Mouse (Mus musculus) liver, embryonic 11.5 days (tissue): ENCODE results near the gene Prr23a3. TPM values are rescaled to one million over a fixed set of nuclear protein-coding genes. Genes with fewer than 3 reads are reported as not detected.

ENCODE experiments used
- ATAC-seq: fragments of 200-750 bp; cut with Nextera tagmentation; replicated peaks from 2 replicates; pipeline ENCODE4 v1.8.0; 2017; ENCODE audit warnings: moderate number of reproducible peaks, mild to moderate bottlenecking, moderate TSS enrichment, moderate library complexity; ENCODE audit not compliant: low FRiP score
- DNase-seq: peaks from one replicate; pipeline ENCODE4 v3.0.0-alpha.2; 2017; ENCODE audit warnings: low spot score
- H3K27ac ChIP-seq: fragments of 300-500 bp; sonication (generic); 2 replicates; pipeline ENCODE4 v1.5.1; 2014; ENCODE audit warnings: mild to moderate bottlenecking, low read depth, low read length, control low read depth
- H3K27me3 ChIP-seq: fragments of 300-500 bp; sonication (generic); replicated peaks from 2 replicates; pipeline ENCODE4 v1.6.1; 2014; ENCODE audit warnings: low read length, mixed read lengths; ENCODE audit not compliant: control insufficient read depth, insufficient read depth
- H3K36me3 ChIP-seq: fragments of 300-500 bp; sonication (generic); 2 replicates; pipeline ENCODE4 v1.6.1; 2014; ENCODE audit warnings: mild to moderate bottlenecking, low read length, moderate library complexity, mixed read lengths; ENCODE audit not compliant: control insufficient read depth, insufficient read depth
- H3K4me1 ChIP-seq: fragments of 300-500 bp; sonication (generic); replicated peaks from 2 replicates; pipeline ENCODE4 v1.6.1; 2014; ENCODE audit warnings: low read length, mixed read lengths; ENCODE audit not compliant: control insufficient read depth, insufficient read depth
- H3K4me2 ChIP-seq: fragments of 300-500 bp; sonication (generic); 2 replicates; pipeline ENCODE4 v1.6.1; 2014; ENCODE audit warnings: mild to moderate bottlenecking, control low read depth, moderate library complexity
- H3K4me3 ChIP-seq: fragments of 300-500 bp; sonication (generic); 2 replicates; pipeline ENCODE4 v1.5.1; 2014; ENCODE audit warnings: low read depth, low read length, control low read depth
- H3K9ac ChIP-seq: fragments of 300-500 bp; sonication (generic); 2 replicates; pipeline ENCODE4 v1.6.1; 2014; ENCODE audit warnings: low read depth, low read length, control low read depth
- H3K9me3 ChIP-seq: fragments of 300-500 bp; sonication (generic); 2 replicates; pipeline ENCODE4 v1.6.1; 2016; ENCODE audit warnings: low read length, inconsistent platforms, mixed read lengths; ENCODE audit not compliant: control insufficient read depth
- WGBS: fragments of 180-500 bp; shearing (Covaris S2); extraction: QIAGEN DNeasy Blood & Tissue Kit; methylation state at CpG from one replicate; pipeline ENCODE4 v1.1.7; 2014; 5-methylcytosine and 5-hydroxymethylcytosine counted together
- polyA plus RNA-seq: library from polyadenylated mRNA; unstranded; fragments of >200 nt; fragmentation: Nextera tagmentation; extraction: Ambion mirVana; gene quantifications from 2 replicates; pipeline ENCODE4 v1.2.1, GENCODE M21; 2014

The Prr23a3 gene
- polyA plus RNA-seq: not detected in 2 replicates

- 35% methylated on average over 22 of the region's 22 CpGs for WGBS
- H3K36me3 ChIP-seq: no peaks in the 10 kb centered on the region
- DNase-seq: no peak
- no peak within 1 kb of the TSS for H3K9ac ChIP-seq
- peaks cover 7% of the 10 kb centered on the region for H3K27me3 ChIP-seq
- no peak within 1 kb of the TSS for H3K27ac ChIP-seq
- H3K4me1 ChIP-seq: no peaks in the 10 kb centered on the region
- ATAC-seq: no peak
- H3K9me3 ChIP-seq: no peaks in the 10 kb centered on the region
- no peak within 1 kb of the TSS for H3K4me3 ChIP-seq
- no peak within 1 kb of the TSS for H3K4me2 ChIP-seq
Observed at GRCm38 (mm10) chr9:98864571-98864970, at the start of gene Prr23a3. Gene Prr23a3, plus strand, starts transcription at chr9:98864767.

GRCm38 (mm10) chr9:98816066-98816465 lies 48.5 kb upstream of the Prr23a3 start:
- Histone ChIP-seq H3K27ac (no peak overlapping the region), H3K9me3 (no peaks in the 10 kb centered on the region), H3K36me3 (no peaks in the 10 kb centered on the region), H3K9ac (no peak overlapping the region), H3K27me3 (no peaks in the 10 kb centered on the region), H3K4me2 (no peak overlapping the region), H3K4me3 (no peak overlapping the region), H3K4me1 (no peaks in the 10 kb centered on the region)
- DNase-seq (peak; percentile 15), ATAC-seq (no peak)
- WGBS: 57% methylated on average over 3 of the region's 3 CpGs

- DNase-seq (no peak), ATAC-seq (no peak)
- Histone ChIP-seq H3K9me3 (no peaks in the 10 kb centered on the region), H3K36me3 (no peaks in the 10 kb centered on the region), H3K9ac (no peak overlapping the region), H3K4me2 (no peak overlapping the region), H3K4me3 (no peak overlapping the region), H3K27ac (no peak overlapping the region), H3K4me1 (no peaks in the 10 kb centered on the region), H3K27me3 (no peaks in the 10 kb centered on the region)
- WGBS: 81% methylated on average over 7 of the region's 7 CpGs
Observed at GRCm38 (mm10) chr9:98817592-98817991, 47.0 kb upstream of the Prr23a3 start.

- H3K4me2 ChIP-seq: no peak overlapping the region
- no peaks in the 10 kb centered on the region for H3K27me3 ChIP-seq
- H3K9me3 ChIP-seq: no peaks in the 10 kb centered on the region
- ATAC-seq (no peak), DNase-seq (peak; percentile 23)
- no peak overlapping the region for H3K27ac ChIP-seq
- 68% methylated on average over 5 of the region's 5 CpGs for WGBS
- H3K9ac ChIP-seq: no peak overlapping the region
- no peak overlapping the region for H3K4me3 ChIP-seq
- no peaks in the 10 kb centered on the region for H3K4me1 ChIP-seq
- no peaks in the 10 kb centered on the region for H3K36me3 ChIP-seq
Observed at GRCm38 (mm10) chr9:98818971-98819370, 45.6 kb upstream of the Prr23a3 start.

GRCm38 (mm10) chr9:98819481-98819880 lies 45.1 kb upstream of the Prr23a3 start:
- H3K36me3 ChIP-seq: no peaks in the 10 kb centered on the region
- no peak for DNase-seq
- no peaks in the 10 kb centered on the region for H3K9me3 ChIP-seq
- no peak overlapping the region for H3K9ac ChIP-seq
- H3K4me2 ChIP-seq: no peak overlapping the region
- no peaks in the 10 kb centered on the region for H3K4me1 ChIP-seq
- H3K27ac ChIP-seq: no peak overlapping the region
- 75% methylated on average over 2 of the region's 2 CpGs for WGBS
- ATAC-seq: no peak
- H3K4me3 ChIP-seq: no peak overlapping the region
- no peaks in the 10 kb centered on the region for H3K27me3 ChIP-seq

- Histone ChIP-seq H3K4me2 (no peak overlapping the region), H3K4me3 (no peak overlapping the region), H3K27me3 (no peaks in the 10 kb centered on the region), H3K4me1 (no peaks in the 10 kb centered on the region), H3K27ac (no peak overlapping the region), H3K9me3 (no peaks in the 10 kb centered on the region), H3K9ac (no peak overlapping the region), H3K36me3 (no peaks in the 10 kb centered on the region)
- no peak for ATAC-seq
- 84% methylated on average over 4 of the region's 4 CpGs for WGBS
- DNase-seq: no peak
Observed at GRCm38 (mm10) chr9:98820461-98820860, 44.1 kb upstream of the Prr23a3 start.

- Histone ChIP-seq H3K9ac (no peak overlapping the region), H3K27me3 (no peaks in the 10 kb centered on the region), H3K4me1 (no peaks in the 10 kb centered on the region), H3K27ac (no peak overlapping the region), H3K4me2 (no peak overlapping the region), H3K4me3 (no peak overlapping the region), H3K9me3 (no peaks in the 10 kb centered on the region), H3K36me3 (no peaks in the 10 kb centered on the region)
- no peak for ATAC-seq
- no peak for DNase-seq
Observed at GRCm38 (mm10) chr9:98821067-98821466, 43.5 kb upstream of the Prr23a3 start.

GRCm38 (mm10) chr9:98823805-98824204 lies 40.8 kb upstream of the Prr23a3 start:
- ATAC-seq (no peak), DNase-seq (no peak)
- Histone ChIP-seq H3K9ac (no peak overlapping the region), H3K4me1 (no peaks in the 10 kb centered on the region), H3K27ac (no peak overlapping the region), H3K27me3 (no peaks in the 10 kb centered on the region), H3K36me3 (no peaks in the 10 kb centered on the region), H3K4me3 (no peak overlapping the region), H3K4me2 (no peak overlapping the region), H3K9me3 (no peaks in the 10 kb centered on the region)
- WGBS: 76% methylated on average over 7 of the region's 7 CpGs

- no peak for ATAC-seq
- Histone ChIP-seq H3K9me3 (no peaks in the 10 kb centered on the region), H3K36me3 (no peaks in the 10 kb centered on the region), H3K27me3 (no peaks in the 10 kb centered on the region), H3K4me1 (no peaks in the 10 kb centered on the region), H3K4me3 (no peak overlapping the region), H3K27ac (no peak overlapping the region), H3K9ac (no peak overlapping the region), H3K4me2 (no peak overlapping the region)
- no peak for DNase-seq
- 48% methylated on average over 5 of the region's 5 CpGs for WGBS
Observed at GRCm38 (mm10) chr9:98829508-98829907, 35.1 kb upstream of the Prr23a3 start.
